8 mouse cellular contexts compared by ENCODE assay signal in genomic region chr15:99469067-99469466, GRCm38 (mm10). TPM values are rescaled to one million over a fixed set of nuclear protein-coding genes. Genes with fewer than 3 reads are reported as not detected.
DNase-seq lines count a peak whose midpoint lies in the region; ATAC-seq and TF ChIP-seq lines count a peak whose summit lies in the region.

No protein-coding gene starts in this region.

- no peaks in the 10 kb centered on the region for H3K9me3 ChIP-seq in heart, embryonic 12.5 days (replicated peaks)
- H3K9me3 ChIP-seq in midbrain, embryonic 13.5 days: no peaks in the 10 kb centered on the region
- no peaks in the 10 kb centered on the region for H3K9me3 ChIP-seq in stomach, postnatal 0 days (ENCODE audit: control insufficient read depth, low read length)

- no peak for TF ChIP-seq EP300 in stomach, postnatal 0 days (optimal IDR thresholded peaks at IDR 0.05)

- no peaks in the 10 kb centered on the region for H3K27me3 ChIP-seq in heart, embryonic 12.5 days (replicated peaks)
- no peaks in the 10 kb centered on the region for H3K27me3 ChIP-seq in midbrain, embryonic 13.5 days
- no peaks in the 10 kb centered on the region for H3K27me3 ChIP-seq in stomach, postnatal 0 days (ENCODE audit: control insufficient read depth, insufficient read depth, low read length)

- H3K4me3 ChIP-seq in heart, embryonic 12.5 days: no peak overlapping the region
- H3K4me3 ChIP-seq in midbrain, embryonic 13.5 days (replicated peaks): no peak overlapping the region
- no peak overlapping the region for H3K4me3 ChIP-seq in stomach, postnatal 0 days (ENCODE audit: low read depth, low read length)

- peaks cover 11% of the 10 kb centered on the region; the same call in 1 of the 2 replicates for H3K36me3 ChIP-seq in heart, embryonic 12.5 days
- H3K36me3 ChIP-seq in midbrain, embryonic 13.5 days: peaks cover 10% of the 10 kb centered on the region
- H3K36me3 ChIP-seq in stomach, postnatal 0 days (ENCODE audit: control insufficient read depth, insufficient read depth, low read length): no peaks in the 10 kb centered on the region

- peak; percentile 92 for TF ChIP-seq CTCF in stomach, postnatal 0 days (IDR thresholded peaks at IDR 0.05; ENCODE audit: low read depth)

- no peak overlapping the region for H3K27ac ChIP-seq in heart, embryonic 12.5 days (ENCODE audit: poor library complexity, severe bottlenecking)
- H3K27ac ChIP-seq in midbrain, embryonic 13.5 days: no peak overlapping the region
- H3K27ac ChIP-seq in stomach, postnatal 0 days (replicated peaks): no peak overlapping the region

- WGBS in heart, embryonic 12.5 days: 38% methylated on average over 3 of the region's 3 CpGs
- WGBS in midbrain, embryonic 13.5 days: 41% methylated on average over 3 of the region's 3 CpGs
- WGBS in stomach, postnatal 0 days: 36% methylated on average over 3 of the region's 3 CpGs

- peak; percentile 79 to 85 for DNase-seq in heart, adult 18-20 months
- peak; percentile 87 for DNase-seq in NIH3T3 (ENCODE audit: low read depth)
- peak; percentile 93 to 96 for DNase-seq in cerebellum, postnatal 14 days
- peak; percentile 69 to 86 for DNase-seq in gastrocnemius, postnatal 4 days (ENCODE audit: low spot score in 2 of 2)
- peak; percentile 50 to 70 for DNase-seq in layer of hippocampus, postnatal 36 days
- DNase-seq in stomach, postnatal 0 days (ENCODE audit: low spot score): peak; percentile 86

- ATAC-seq in heart, embryonic 12.5 days (ENCODE audit: insufficient number of reproducible peaks, low FRiP score): no peak
- ATAC-seq in midbrain, embryonic 13.5 days: 0 out of 2 replicates have a peak, but pooled peaks have one; percentile 45
- ATAC-seq in stomach, postnatal 0 days (ENCODE audit: low FRiP score, low TSS enrichment): peak; percentile 81

- H3K4me2 ChIP-seq in heart, embryonic 12.5 days: no peak overlapping the region
- no peak overlapping the region for H3K4me2 ChIP-seq in midbrain, embryonic 13.5 days (replicated peaks)
- H3K4me2 ChIP-seq in stomach, postnatal 0 days (replicated peaks; ENCODE audit: low read depth): no peak overlapping the region

- H3K9ac ChIP-seq in heart, embryonic 12.5 days: no peak overlapping the region
- H3K9ac ChIP-seq in midbrain, embryonic 13.5 days (replicated peaks): no peak overlapping the region
- H3K9ac ChIP-seq in stomach, postnatal 0 days (ENCODE audit: low read length): no peak overlapping the region

- peaks cover 24% of the 10 kb centered on the region for H3K4me1 ChIP-seq in heart, embryonic 12.5 days (replicated peaks)
- peaks cover 10% of the 10 kb centered on the region for H3K4me1 ChIP-seq in midbrain, embryonic 13.5 days (replicated peaks)
- H3K4me1 ChIP-seq in stomach, postnatal 0 days (replicated peaks; ENCODE audit: control insufficient read depth, insufficient read depth): no peaks in the 10 kb centered on the region

RNA-seq across cellular contexts. Expression of gene Bcdin3d, which starts 5.5 kb away (rescaled TPM):
- total RNA-seq in heart, adult 18-20 months (2021): 1 to 10 TPM; 3.7 to 3.9 TPM
- 11.3 and 12.2 TPM in 2 replicates for polyA plus RNA-seq in heart, embryonic 12.5 days (2016; fragmentation: Nextera tagmentation; extraction: Ambion mirVana)
- total RNA-seq in gastrocnemius, postnatal 4 days (2021): 1 to 10 TPM; 7.2 to 7.4 TPM
- 1 to 10 TPM; 3.9 to 5.0 TPM for total RNA-seq in layer of hippocampus, postnatal 36 days (2021)
- 26.5 and 26.9 TPM in 2 replicates for polyA plus RNA-seq in midbrain, embryonic 13.5 days (2015; fragmentation: Nextera tagmentation; extraction: Ambion mirVana)
- polyA plus RNA-seq in stomach, postnatal 0 days (2015; fragmentation: Nextera tagmentation; extraction: Ambion mirVana): 9.3 and 10.4 TPM in 2 replicates

RNA-seq across cellular contexts. Expression of gene Nckap5l, which starts 11.5 kb away (rescaled TPM):
- 1 to 10 TPM; 2.5 to 3.8 TPM for total RNA-seq in heart, adult 18-20 months (2021)
- polyA plus RNA-seq in heart, embryonic 12.5 days (2016; fragmentation: Nextera tagmentation; extraction: Ambion mirVana): 11.4 and 12.0 TPM in 2 replicates
- 10 to 100 TPM; 37.2 to 39.4 TPM for total RNA-seq in gastrocnemius, postnatal 4 days (2021)
- total RNA-seq in layer of hippocampus, postnatal 36 days (2021): 10 to 100 TPM; 20.3 to 20.9 TPM
- polyA plus RNA-seq in midbrain, embryonic 13.5 days (2015; fragmentation: Nextera tagmentation; extraction: Ambion mirVana): 12.2 and 15.6 TPM in 2 replicates
- 2.1 and 2.4 TPM in 2 replicates for polyA plus RNA-seq in stomach, postnatal 0 days (2015; fragmentation: Nextera tagmentation; extraction: Ambion mirVana)

RNA-seq across cellular contexts. Expression of gene Faim2, which starts 58.9 kb away (rescaled TPM):
- total RNA-seq in heart, adult 18-20 months (2021): under 1 TPM; 0.22 to 0.28 TPM
- polyA plus RNA-seq in heart, embryonic 12.5 days (2016; fragmentation: Nextera tagmentation; extraction: Ambion mirVana): 0.09 and 0.15 TPM in 2 replicates
- not detected for total RNA-seq in gastrocnemius, postnatal 4 days (2021)
- total RNA-seq in layer of hippocampus, postnatal 36 days (2021): 100 to 1,000 TPM; 373 to 394 TPM
- polyA plus RNA-seq in midbrain, embryonic 13.5 days (2015; fragmentation: Nextera tagmentation; extraction: Ambion mirVana): 9.5 and 12.1 TPM in 2 replicates
- 0.62 and 0.81 TPM in 2 replicates for polyA plus RNA-seq in stomach, postnatal 0 days (2015; fragmentation: Nextera tagmentation; extraction: Ambion mirVana)

Comparison
In these comparisons a context has a peak if more than half of its experiments do, and no peak if none do; other contexts are left out.
1. RNA of gene Nckap5l, which starts 11.5 kb away (total RNA-seq): 37.2 to 39.4 TPM in gastrocnemius, postnatal 4 days and 20.3 to 20.9 TPM in layer of hippocampus, postnatal 36 days; 2.5 to 3.8 TPM in heart, adult 18-20 months; every median in the first group is over 4 times any median in the second.
2. RNA of gene Faim2, which starts 58.9 kb away (total RNA-seq): 373 to 394 TPM in layer of hippocampus, postnatal 36 days; 0.22 to 0.28 TPM in heart, adult 18-20 months and not detected in gastrocnemius, postnatal 4 days; every median in the first group is over 100 times any median in the second.
3. Peak in every context shown above with its lines, with median percentiles within 50 percentile points of each other: DNase-seq.